Mouse (Mus musculus) right cerebral cortex, postnatal 25 days (tissue): Measurements from ENCODE around the gene Rgma.

ENCODE experiments used
- DNase-seq: peaks from one replicate; pipeline ENCODE4 v3.0.0; 2022

Rgma gene

DNA sequence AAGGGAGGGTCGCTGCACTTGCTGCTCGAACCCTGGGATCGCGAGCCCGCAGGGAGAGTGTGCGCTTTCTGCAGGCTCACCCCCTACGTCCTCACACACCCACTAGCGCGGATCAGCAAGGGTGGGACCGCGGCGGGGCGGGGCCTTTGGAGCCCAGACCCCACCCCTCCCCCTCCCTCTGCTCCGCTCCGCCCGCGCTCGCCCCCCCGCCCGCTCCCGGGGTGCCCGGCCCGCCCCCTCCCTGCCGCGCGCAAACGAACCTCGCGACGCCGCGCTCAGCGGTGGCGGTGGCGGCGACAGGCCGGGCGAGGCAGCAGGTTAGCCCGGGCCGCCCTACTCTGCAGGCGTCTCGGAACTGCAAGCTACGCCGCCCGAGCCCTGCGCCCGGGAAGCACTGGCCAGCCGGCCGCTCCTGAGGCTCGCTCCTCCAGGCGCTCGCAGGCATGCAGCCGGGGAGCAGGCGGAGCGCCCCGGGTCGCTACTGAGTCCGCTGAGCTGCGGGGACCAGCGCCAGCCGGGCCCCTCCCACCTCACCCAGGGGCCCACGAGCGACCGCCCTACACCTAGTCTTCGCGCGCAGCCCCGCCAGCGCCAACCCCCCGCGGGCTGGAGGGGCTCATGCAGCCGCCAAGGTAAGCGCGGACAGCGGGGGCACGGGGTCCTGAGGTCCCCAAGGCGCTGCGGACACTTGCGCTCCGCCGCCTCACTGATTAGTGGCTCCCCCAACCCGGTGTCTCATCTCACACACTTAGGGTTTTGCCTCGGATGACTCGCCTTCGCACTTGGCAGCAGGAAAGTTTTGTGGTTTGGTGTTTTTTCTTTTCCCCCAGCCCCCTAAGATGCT lies at the start of gene Rgma:
Gene Rgma (plus strand): TSS at position 253 of the 844 bp plus-strand sequence.
- peak; percentile 70 for DNase-seq

DNA sequence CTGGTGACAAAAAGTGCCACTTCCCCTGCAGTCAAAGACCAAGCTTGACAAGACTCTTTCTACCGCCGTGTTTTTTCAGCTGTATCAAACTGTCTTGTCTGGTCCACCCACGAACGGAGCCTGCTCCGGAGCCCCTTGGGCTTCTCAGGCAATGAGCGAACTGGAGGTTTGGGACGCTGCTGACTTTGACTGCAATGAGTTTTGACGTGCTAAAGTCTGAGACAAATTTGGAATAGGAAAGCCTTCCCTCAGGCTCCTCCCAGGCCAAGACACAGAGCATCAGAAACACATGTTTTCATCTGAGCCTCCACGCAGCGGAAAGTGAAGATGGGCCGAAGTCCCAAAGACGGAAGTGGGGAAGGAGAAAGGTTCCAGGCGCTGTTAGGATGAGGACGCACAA lies 49.1 kb upstream of the Rgma start:
- DNase-seq: no peak

DNA sequence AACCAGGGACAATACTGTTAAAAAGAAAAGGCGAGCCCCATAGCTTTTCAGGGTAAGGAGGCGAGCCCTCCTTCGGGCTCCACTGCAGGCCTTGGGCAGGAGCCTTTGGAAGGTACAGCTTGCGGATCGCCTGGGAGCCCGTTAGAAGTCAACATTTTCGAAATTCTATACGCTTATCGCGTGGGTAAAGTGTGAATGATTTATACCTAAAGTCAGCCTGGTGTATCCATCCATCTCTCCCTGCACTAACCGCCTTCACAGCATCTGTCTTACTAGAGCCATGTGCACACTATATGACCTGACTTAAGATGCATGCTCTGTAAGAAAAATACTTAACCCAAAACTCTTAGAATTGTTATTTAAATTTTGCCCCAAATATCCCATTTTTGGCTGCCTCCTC lies 48.6 kb upstream of the Rgma start:
- DNase-seq: no peak

DNA sequence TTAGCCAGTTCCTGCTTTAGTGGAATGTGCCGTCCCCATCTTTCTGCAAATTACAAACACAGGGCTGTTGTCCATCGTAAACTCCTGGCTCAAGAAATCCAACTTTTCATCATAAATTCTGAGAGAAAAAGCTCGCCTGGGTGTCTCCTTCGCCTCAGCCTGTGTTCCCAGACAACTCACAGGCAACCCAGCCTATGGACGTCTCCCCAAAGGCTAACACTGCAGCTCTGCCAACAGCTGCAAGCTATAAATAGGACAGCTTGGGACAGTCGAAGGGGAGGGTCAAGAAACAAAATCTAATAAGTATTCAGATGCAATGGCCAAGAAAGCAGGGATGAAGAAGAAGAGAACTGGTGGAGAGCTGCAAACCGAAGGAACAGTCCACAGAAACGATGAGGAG lies 48.1 kb upstream of the Rgma start:
- no peak for DNase-seq

DNA sequence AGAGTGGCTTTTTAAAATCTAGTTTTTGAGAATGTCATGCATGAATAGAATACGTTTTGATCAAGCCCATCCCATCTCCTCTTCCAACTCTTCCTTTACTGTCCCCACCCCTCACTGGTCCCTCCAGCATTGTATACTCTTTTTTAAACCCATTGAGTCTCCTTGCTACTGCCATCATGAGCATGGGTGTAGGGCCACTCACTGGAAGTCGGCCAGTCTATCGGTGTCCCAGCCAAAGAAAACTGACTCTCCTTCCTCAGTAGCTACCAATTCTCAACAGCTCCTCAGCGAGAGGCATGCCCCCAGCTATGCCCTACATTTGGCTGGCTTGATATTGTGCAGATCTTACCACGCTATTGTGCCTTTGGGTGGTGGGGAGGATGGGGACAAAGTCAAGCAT lies 47.7 kb upstream of the Rgma start:
- no peak for DNase-seq

DNA sequence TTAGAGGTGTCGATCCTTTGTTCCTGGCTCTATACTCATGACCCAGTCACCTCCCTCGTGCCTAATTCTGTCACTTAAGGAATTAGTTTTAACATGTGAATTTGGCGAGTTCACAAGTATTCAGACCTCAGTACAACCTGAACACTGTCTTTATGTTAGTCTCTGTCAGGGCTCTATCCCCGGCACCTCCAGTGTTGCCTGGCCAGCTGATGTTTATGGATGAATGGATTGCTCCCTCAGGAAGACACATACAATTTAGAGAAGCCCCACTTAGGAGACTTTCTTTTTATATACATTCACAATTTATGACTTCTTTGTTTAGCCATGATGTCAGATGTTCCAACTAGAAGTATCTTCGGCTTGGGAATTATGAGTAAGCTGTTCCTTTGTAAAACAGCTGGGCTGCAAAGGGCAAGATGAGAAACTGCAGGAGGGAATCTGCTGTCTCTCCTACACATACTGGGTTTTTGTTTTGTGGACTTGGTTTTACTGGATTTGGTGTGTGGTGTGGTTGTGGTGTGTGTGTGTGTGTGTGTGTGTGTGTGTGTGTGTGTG lies 46.6 kb upstream of the Rgma start:
- DNase-seq: no peak

DNA sequence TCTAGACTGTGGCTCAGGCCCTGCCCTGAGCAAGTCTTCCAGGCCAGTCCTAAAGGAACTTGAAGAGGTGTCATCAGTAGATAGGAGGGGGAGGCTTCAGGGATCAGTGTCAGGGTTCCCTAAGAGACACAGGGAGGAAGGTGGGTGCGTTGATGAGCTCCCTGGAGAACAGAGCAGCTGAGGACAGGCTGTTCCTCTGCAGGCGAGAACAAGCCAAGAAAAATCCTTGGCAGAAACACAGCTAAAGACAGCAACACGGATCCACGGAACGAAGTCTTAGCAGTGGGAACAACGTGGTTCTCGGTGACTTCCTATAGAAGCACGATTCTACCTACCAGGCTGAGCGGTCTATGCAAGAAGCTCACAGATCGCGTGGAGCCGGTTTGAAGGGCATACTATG lies 44.6 kb upstream of the Rgma start:
- DNase-seq: peak; percentile 60

DNA sequence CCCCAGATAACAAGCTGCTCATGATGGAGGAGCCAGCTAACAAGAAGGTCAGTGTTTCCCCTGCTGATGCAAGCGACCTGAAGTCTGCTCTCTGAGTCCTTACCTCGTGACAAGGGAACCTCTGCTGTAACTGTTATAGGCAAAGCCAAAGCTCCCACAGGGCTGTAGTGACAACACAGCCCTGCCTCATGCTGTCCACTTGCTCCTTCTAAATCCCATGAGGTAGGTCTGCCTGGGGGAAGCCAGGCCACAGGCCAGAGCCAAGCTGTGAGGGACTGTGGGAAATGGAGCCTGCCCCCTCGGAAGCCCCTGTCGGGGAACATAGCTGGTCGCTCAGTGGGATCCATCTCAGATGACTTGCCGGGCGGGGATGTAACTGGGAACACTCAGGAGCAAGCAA lies 43.7 kb upstream of the Rgma start:
- no peak for DNase-seq

DNA sequence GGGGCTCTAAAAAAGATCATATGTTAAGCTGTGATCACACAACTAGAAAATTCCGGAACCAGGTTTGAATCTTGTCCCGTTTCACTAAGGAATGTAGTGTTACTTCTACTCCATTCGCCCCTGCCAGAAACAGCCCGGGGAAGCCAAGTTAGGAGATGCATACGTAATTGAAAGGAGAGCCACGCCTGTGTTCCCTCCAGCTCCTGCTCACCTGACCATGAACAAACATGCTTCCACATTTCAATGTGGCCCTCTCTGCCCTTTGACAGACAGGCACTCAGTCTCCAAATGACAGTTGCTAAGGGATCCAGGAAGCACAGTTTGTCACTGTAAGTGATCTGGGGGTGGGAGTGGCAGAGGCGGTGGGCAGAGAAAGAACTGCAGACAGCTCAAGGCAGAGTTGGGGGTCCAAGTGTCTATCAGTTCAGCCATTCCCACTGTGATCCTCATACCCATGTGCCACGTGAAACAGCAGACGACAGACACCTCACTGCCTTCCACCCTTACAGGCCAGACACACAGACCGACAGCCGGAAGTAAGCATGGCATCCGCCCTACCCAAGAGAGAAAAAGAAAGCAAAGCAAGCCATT lies 41.8 kb upstream of the Rgma start:
- no peak for DNase-seq

DNA sequence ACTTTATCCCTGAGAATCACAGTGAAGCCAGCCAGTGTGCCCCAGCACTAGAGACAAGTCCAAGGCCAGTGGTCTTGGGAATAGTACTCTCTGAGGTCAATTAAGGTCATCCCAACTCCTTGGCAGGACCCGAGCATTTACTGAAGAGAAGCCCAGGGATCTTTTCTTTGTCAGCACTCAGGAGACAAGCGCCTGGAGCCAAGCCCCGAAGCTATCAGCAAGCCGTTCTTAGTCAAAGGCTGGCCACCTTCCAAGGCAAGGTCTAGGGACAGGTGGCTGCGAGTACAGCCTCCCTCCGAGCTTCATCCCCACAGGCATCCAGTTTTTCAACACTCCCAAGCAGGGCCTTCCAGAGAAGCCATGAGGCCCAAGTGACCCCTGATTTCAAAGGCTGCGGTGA lies 40.4 kb upstream of the Rgma start:
- no peak for DNase-seq

DNA sequence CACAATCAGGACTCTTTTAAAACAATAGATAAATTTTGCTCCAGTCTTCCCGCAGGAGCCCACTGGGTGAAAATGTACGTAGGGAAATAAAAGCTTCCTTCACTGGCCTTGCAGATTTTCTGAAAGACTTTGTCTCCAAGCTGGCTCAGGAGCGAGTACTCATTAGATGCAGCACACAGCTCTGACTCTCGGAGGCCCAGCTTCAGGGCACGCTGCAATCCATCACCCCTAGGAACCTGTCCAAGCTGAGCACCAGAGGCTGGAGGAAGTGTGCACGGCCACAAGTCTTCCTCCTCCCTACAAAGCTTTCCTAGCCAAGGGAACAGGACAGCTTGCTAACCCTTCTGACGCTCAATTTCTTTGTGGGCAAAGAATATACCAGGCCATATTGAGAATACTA lies 38.9 kb upstream of the Rgma start:
- DNase-seq: no peak

DNA sequence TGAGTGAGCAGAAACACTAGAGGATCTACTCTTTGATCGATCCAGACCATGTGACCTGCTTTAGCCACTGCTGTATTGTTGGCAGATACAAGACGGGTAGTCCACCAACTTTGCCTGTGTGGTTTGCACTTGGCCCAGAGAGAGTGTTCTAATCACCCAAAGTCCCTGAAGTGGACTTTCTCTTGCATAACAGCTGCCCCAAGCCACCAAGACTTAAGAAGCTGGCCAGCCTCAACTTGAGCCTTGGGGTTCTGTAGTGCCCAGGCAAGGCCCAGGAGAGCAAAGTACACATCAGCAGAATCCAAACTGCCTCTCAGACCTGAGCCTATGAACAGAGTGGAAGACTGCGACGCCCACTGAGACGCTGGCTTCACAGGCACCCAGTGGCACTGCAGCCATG lies 37.0 kb upstream of the Rgma start:
- no peak for DNase-seq

DNA sequence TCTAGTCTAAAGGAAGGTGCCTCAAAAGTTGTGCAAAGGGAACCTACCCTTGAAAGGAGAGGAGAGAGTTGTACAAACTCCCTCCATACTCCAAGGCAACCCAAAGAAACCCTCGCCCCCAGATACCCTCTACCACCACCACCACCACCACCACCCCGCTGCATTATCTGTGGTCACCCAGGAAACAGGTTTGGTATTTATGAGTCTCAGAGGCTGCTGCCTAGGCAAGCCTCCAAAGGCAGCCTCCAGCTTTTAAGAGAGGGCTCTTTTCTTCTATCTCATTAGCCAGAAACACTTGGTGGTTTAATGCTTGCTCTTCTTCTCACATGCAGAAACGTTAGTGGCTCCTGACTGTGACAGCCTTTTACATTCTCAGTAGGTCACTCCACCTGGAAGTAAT lies 31.5 kb upstream of the Rgma start:
- DNase-seq: no peak

DNA sequence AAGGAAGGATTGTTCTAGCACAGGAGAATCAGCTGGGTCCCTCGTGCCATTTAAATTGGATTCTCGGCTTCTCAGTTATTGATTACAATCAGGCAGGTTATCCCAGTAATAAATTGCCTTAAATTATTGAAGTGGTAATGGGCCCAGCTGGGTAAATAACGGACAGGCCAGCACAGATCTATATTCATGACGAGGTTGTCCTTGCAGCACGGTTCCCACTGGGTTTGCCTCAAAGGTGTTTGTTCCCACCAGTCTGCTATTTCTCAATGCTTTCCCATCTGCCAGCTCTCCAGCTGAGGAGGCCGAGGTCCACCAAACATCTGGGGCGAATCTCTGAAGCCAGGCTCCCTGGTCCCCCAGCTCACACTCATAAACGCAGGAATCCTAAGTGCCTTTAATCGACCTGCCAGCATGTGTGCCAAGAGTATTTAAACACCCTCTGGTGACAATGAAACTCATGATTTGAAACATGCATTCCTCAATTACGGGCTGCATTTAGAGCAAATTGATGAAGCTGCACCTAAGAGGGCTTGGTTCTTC lies 26.7 kb upstream of the Rgma start:
- no peak for DNase-seq

DNA sequence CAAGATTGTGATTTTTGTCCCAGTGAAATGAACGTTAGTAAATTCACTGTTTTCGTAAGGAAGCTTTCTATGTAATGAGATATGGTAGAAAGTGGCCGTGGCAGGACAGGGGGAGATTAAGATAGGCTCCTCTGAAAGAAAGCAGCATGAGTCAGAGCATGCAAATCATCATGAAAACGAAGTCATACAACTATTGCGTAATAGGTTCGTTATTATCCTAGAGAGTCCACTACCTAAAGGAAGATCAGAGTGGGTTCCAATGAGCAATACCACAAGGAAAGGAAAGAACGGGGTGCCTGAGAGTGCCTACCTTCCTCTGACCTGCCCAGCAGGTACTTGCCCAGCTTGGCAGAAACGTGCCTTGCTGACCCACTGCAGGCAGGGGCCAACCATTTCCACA lies 26.2 kb upstream of the Rgma start:
- DNase-seq: no peak

DNA sequence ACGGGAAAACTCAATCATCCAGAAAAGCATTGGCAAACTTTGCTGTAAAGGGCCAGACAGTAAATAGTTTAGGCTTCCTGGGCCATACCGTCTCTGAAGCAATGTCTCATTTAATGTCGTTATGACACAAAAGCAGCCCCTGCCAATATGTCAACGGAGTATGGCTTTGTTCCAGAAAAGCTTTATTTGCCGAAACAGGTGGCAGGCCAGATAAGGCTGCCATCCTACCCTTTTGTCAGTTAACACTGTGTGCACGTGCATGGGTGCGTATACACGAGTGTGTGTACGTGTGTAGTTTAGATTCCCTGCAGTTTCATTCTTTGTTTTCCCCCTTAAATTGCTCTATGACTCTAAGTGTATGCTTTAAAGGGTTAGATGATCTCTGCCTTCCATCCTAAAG lies 20.1 kb upstream of the Rgma start:
- DNase-seq: no peak

DNA sequence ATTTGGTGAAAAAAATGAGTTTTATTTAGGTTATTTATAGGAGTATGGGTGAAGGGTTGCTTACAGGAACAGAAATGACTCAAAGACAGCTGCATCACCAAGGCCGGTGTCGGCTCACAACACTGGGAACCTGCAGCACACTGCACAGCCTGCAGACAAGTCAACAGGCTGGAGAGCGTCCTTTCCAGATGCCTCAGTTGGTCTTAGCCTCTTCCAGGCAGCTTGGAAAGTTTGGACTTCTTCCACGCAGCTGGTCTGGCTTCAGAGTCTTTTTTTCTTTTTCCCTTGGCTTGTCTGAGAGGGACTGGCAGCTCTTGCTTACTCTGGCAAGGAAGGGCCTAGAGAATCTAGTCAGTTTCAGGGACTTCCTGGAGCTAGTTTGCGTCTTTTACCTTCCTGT lies 18.4 kb upstream of the Rgma start:
- no peak for DNase-seq

DNA sequence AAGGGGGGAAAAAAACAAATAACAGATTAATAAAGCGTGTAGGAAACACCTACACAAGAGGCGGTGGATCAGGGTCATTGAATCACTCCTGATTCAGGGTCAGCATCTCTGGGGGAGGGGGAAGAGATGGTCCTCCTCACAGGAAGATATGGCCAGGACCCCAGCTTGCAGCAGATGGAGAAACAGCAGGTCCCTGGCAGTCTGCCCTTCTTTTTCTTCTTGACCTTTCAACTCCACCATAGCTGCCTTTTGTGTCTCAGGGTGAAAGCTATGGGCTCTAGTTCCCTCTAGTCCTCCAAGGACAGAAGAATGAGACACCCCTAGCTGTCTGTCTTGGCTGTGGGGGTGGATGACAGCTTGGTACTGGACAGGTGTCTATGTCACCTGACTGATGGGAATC lies 17.7 kb upstream of the Rgma start:
- no peak for DNase-seq

DNA sequence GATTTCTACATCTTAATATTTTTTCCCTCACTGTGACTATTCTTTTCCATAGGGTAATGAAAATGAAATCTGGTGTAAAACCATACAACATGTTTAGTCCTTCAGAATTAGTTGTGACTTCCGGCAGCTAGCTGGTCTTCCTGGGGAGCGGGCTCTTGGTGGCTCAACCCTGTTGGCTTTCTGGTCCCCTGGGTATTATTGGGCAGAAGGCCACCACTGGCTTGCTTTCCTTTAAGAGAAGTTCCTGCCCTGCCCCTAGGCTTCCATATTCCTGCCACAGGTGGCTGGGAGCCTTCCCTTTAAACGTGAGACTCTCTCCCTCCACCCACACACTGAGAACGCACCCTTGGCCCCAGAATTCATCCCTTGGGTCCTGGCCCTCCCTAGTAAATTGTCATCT lies 9.8 kb upstream of the Rgma start:
- no peak for DNase-seq

DNA sequence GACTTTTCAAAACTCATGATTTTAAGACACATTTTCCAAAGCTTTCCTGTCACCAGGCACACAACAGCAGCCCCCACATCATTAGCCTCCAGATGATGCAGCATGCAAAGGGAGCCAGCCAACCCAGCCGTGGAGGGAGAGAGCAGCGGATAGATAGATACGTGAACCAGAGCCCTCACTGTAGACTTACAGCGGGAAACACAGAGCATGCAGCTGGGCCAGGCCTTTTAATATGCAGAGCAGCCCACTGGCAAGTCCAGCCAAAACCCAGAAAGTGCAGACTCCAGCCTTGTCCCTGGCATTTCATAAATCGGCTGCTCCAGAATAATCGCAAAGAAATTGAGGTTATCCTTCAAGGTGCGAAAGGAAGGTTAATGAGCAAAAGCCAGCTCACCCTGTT lies 9.3 kb upstream of the Rgma start:
- DNase-seq: no peak

DNA sequence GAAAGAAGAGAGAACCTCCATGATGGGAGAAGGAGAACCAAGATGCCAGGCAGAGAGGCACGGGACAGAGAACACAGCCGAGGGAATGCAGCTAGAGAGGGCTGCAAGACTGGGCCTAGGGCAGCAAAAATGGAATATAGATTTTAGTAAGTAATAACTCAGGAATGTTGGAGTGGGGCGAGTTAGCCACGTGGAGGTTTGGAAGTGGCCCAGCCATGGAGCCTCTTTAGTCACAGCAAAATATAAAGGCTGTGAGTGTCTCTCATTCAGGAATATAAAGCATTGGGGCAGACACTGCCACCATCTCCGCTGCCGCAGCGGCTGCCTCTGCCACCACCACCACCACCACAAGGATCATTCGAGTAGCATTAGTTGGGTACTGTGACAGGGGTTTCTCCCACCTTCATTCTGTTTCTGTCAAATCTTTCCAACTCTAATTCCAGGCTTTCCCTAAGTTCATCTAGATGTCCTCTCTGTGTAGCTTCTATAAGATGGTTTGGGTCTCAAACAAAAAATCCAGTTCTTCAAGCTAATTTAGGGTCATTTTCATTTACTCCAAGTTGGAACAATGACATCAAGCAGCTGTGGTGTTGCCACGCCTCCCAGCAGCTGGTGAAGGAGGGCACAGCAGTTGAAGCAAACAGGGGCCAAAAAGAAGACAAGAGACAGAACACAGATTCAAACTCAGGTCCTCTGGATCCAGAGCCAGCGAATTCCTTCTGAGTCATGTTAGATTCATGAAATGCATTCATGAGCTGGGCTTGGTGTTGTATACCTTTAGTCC lies 7.4 kb upstream of the Rgma start:
- DNase-seq: no peak

DNA sequence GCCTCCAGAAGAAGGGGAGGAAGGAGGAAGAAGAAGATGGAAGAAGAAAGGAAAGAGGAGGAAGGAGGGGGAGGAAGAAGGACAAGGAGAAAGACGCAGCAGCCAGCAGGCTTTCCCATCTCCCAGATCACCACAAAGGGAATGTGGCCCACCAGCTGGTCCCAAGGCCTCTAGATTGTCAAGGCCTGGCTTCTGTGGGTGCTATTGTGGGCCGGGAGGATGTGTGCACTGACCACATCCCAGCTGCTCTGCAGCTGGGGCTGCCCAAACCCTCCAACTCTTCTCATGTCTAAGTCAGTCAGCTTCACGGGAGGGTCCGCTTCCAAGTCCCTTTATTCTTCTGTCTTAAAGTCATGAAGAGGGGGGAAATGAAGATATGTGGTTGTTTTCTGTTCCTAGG lies 5.3 kb upstream of the Rgma start:
- no peak for DNase-seq

DNA sequence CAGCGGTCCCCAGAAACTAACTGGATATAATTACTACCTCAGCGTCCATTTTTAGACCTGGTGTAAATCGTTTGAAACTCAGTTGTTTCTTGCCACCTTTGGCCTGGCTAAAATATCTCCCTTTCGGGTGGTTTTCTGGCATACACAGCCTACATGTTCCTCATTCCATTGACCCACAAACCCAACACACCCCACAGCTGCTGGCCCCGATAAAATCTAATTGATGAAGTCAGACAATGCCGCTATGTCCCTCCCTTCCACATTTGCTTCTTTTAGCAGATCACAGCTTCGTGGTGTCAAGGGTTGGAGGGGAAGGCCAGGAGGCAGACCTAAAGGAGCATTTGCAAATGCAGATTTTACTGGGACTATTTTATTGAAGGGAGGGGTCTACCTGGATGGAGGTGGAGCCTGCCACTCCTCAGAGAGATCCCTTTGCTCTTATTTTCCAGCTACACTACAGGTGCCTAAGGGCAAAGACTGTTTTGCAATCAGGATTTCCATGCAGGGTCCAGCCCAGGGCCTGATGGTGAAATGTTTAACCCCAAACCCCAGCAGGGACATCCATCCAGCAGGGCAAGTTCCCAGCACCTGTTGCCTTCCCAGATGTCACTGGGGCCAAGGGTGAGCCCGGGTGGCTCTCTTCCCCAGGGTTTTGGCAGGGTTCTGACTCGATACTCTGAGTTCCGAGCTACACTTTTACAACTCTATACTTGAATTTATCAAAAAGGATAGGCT lies 3.6 kb upstream of the Rgma start:
- DNase-seq: no peak
